Mouse (Mus musculus) midbrain, embryonic 16.5 days (tissue): ENCODE data around the gene Pfdn6. TPM values are rescaled to one million over a fixed set of nuclear protein-coding genes. Genes with fewer than 3 reads are reported as not detected.

Experiments
- ATAC-seq: fragments of 200-750 bp; cut with Nextera tagmentation; 2 replicates; pipeline ENCODE4 v1.8.0; 2017; ENCODE audit warnings: moderate TSS enrichment
- H3K27ac ChIP-seq: fragments of 300-500 bp; sonication (generic); 2 replicates; pipeline ENCODE4 v1.5.1; 2014; ENCODE audit warnings: mild to moderate bottlenecking, low read length, mixed read lengths
- H3K27me3 ChIP-seq: fragments of 300-500 bp; sonication (generic); 2 replicates; pipeline ENCODE4 v1.6.1; 2014; ENCODE audit warnings: low read depth, low read length, mixed read lengths; ENCODE audit not compliant: control insufficient read depth, insufficient read depth
- H3K36me3 ChIP-seq: fragments of 300-500 bp; sonication (generic); 2 replicates; pipeline ENCODE4 v1.6.1; 2014; ENCODE audit warnings: mild to moderate bottlenecking, low read length, moderate library complexity, mixed read lengths; ENCODE audit not compliant: control insufficient read depth, insufficient read depth
- H3K4me1 ChIP-seq: fragments of 300-500 bp; sonication (generic); 2 replicates; pipeline ENCODE4 v1.6.1; 2014; ENCODE audit warnings: mild to moderate bottlenecking, low read length, mixed read lengths; ENCODE audit not compliant: control insufficient read depth, insufficient read depth
- H3K4me2 ChIP-seq: fragments of 300-500 bp; sonication (generic); 2 replicates; pipeline ENCODE4 v1.6.1; 2014; ENCODE audit warnings: mild to moderate bottlenecking, low read length, mixed read lengths
- H3K4me3 ChIP-seq: fragments of 300-500 bp; sonication (generic); 2 replicates; pipeline ENCODE4 v1.5.1; 2014; ENCODE audit warnings: low read depth, mild to moderate bottlenecking, low read length, moderate library complexity, mixed read lengths
- H3K9ac ChIP-seq: fragments of 300-500 bp; sonication (generic); 2 replicates; pipeline ENCODE4 v1.6.1; 2014; ENCODE audit warnings: low read depth, low read length, mixed read lengths
- H3K9me3 ChIP-seq: fragments of 300-500 bp; sonication (generic); replicated peaks from 2 replicates; pipeline ENCODE4 v1.6.1; 2014; ENCODE audit warnings: mild to moderate bottlenecking, low read length, mixed read lengths; ENCODE audit not compliant: control insufficient read depth, poor library complexity, severe bottlenecking
- whole genome bisulfite sequencing: fragments of 180-500 bp; shearing (Covaris S2); extraction: QIAGEN DNeasy Blood & Tissue Kit; methylation state at CpG from one replicate; pipeline ENCODE4 v1.1.7; 2014; 5-methylcytosine and 5-hydroxymethylcytosine counted together
- polyA plus RNA-seq: library from polyadenylated mRNA; unstranded; fragments of >200 nt; fragmentation: Nextera tagmentation; extraction: Ambion mirVana; gene quantifications from 2 replicates; pipeline ENCODE4 v1.2.1, GENCODE M21; 2015

Gene Pfdn6
- polyA plus RNA-seq, 1 experiment from 2014 or later = 186 TPM

DNA sequence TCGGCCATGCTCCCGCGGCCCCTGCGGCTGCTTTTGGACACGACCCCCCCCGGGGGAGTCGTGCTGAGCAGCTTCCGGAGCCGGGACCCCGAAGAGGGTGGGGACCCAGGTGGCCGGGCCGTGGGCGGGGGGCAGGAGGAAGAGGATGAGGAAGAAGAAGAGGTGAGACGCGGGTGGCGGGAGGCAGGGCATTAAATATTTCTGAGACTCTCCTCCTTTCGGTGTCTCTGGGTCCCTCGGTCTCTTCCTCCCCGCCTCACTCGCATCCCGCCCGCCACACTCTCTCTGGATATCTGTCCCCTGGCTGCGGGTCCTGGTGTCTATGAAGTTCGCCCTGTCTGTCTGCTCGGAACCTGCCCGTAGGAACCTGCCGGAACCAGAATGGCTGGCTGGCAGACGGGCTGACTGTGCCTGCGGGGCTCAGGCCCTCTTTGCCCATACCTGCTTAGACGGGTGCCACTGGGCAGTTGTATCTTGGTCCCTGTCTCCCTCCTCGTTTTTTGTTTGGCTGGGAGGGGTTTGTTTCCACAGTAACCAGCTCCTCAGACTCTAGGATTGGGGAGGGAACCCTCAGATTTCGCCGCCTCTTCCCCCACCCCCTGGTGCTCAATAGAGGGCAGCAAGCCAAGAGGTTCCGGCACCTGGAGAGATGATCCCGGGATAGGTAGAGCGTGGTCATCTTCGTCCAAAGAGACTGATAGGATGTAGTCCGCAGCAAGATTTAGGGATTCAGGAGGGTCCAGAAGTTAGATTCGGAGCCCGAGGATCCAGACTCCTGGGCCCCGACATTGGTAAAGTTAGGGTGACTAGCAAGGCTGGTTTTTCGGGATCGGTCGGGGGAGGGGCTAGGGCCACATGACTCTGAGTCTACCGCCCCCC is 9.6 kb downstream of the Pfdn6 start:
- Histone ChIP-seq H3K4me2 (peak overlapping the region; percentile 99), H3K4me1 (peaks cover 17% of the 10 kb centered on the region), H3K27ac (peak overlapping the region; percentile 94), H3K9ac (peak overlapping the region; percentile 92), H3K36me3 (peaks cover 9% of the 10 kb centered on the region), H3K27me3 (no peaks in the 10 kb centered on the region), H3K9me3 (no peaks in the 10 kb centered on the region), H3K4me3 (peak overlapping the region; percentile 88)
- peak; percentile 22; the same call in 1 of the 2 replicates for ATAC-seq
- 0% methylated on average over 43 of the region's 45 CpGs for WGBS

- peak within 1 kb of the TSS; percentile 88 for H3K4me3 ChIP-seq
- peak within 1 kb of the TSS; percentile 94 for H3K27ac ChIP-seq
- no peaks in the 10 kb centered on the region for H3K9me3 ChIP-seq
- peak within 1 kb of the TSS; percentile 92 for H3K9ac ChIP-seq
- ATAC-seq = peak; percentile 84
- H3K36me3 ChIP-seq = peaks cover 5% of the 10 kb centered on the region
- WGBS = under 1% methylated on average over 69 of the region's 80 CpGs
- H3K4me2 ChIP-seq = peak within 1 kb of the TSS; percentile 99
- peaks cover 17% of the 10 kb centered on the region for H3K4me1 ChIP-seq
- no peaks in the 10 kb centered on the region for H3K27me3 ChIP-seq
These were observed 10.5 kb downstream of the Pfdn6 start, which contains the start of gene Rgl2 for GRCm38 (mm10) chr17:33929371-33930279. Gene Rgl2, plus strand, starts transcription at chr17:33929543.

DNA sequence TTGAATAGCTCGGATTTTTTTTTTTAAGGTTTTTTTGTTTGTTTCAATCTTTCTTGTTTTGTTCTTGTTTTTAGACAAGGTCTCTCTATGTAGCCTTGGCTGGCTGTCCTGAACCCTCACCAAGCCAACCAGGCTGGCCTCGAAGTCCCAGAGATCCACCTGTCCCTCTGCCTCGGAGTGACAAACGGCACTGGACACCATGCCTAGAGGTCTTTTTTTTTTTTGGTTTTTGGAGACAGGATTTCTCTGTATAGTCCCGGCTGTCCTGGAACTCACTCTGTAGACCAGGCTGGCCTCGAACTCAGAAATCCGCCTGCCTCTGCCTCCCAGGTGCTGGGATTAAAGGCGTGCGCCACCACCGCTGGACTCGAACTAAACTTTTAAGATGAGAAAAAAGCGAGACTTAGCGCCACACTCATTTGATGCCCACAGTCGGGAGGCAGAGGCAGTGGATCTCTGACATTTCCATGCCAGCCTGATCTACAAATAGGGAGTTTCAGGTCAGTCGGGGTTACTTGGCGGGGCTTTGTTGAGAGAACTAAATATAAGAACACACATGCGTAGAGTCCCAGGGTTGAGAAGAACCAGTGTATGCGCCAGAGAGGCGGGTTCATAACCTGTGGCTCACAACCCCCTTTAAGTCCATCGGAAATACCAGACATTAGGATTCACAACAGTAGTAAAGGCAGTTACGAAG is 11.7 kb downstream of the Pfdn6 start:
- Histone ChIP-seq H3K4me1 (peaks cover 17% of the 10 kb centered on the region), H3K27me3 (no peaks in the 10 kb centered on the region), H3K9me3 (no peaks in the 10 kb centered on the region), H3K4me2 (peak overlapping the region; percentile 99), H3K9ac (peak overlapping the region; percentile 92), H3K36me3 (peaks cover 5% of the 10 kb centered on the region), H3K27ac (no peak overlapping the region), H3K4me3 (peak overlapping the region; percentile 88)
- ATAC-seq = no peak
- 65% methylated on average over 21 of the region's 21 CpGs for WGBS

GRCm38 (mm10) chr17:33926207-33926932 is 13.8 kb downstream of the Pfdn6 start:
- no peaks in the 10 kb centered on the region for H3K9me3 ChIP-seq
- 80% methylated on average over 17 of the region's 17 CpGs for WGBS
- H3K4me2 ChIP-seq = no peak overlapping the region
- peaks cover 5% of the 10 kb centered on the region; the same call in 1 of the 2 replicates for H3K36me3 ChIP-seq
- no peak overlapping the region for H3K4me3 ChIP-seq
- peaks cover 17% of the 10 kb centered on the region for H3K4me1 ChIP-seq
- ATAC-seq = no peak
- no peak overlapping the region for H3K9ac ChIP-seq
- no peaks in the 10 kb centered on the region for H3K27me3 ChIP-seq
- H3K27ac ChIP-seq = no peak overlapping the region

DNA sequence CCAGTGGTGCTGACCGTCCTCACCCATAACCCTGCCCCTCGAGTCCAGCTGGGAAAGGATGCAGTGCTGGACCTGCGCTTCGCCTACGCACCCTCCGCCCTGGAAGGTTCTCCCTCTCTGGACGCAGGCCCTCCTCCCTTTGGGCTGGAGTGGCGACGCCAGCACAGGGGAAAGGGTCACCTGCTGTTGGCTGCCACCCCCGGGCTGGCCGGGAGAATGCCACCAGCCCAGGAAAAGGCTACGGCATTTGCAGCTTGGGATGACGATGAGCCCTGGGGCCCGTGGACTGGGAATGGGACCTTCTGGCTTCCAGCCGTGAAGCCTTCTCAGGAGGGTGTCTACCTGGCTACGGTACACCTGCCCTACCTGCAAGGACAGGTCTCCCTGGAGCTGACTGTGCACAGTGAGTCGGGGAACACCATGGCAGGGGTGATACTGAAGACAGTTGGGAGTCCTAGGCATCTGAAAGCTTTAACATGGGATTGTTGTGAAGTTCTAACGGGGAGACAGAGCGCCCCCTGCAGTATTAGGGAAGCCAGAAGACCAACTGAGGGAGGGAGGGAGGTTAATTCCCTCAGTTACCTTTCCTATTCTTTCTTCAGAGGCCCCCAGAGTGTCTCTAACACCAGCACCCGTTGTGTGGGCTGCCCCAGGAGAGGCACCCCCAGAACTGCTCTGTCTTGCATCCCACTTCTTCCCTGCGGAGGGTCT is 14.6 kb downstream of the Pfdn6 start:
- H3K36me3 ChIP-seq = peaks cover 5% of the 10 kb centered on the region; the same call in 1 of the 2 replicates
- WGBS = 85% methylated on average over 20 of the region's 21 CpGs
- peaks cover 10% of the 10 kb centered on the region for H3K4me1 ChIP-seq
- H3K4me2 ChIP-seq = no peak overlapping the region
- H3K27ac ChIP-seq = no peak overlapping the region
- H3K9ac ChIP-seq = no peak overlapping the region
- H3K4me3 ChIP-seq = no peak overlapping the region
- H3K9me3 ChIP-seq = no peaks in the 10 kb centered on the region
- no peaks in the 10 kb centered on the region for H3K27me3 ChIP-seq
- no peak for ATAC-seq

DNA sequence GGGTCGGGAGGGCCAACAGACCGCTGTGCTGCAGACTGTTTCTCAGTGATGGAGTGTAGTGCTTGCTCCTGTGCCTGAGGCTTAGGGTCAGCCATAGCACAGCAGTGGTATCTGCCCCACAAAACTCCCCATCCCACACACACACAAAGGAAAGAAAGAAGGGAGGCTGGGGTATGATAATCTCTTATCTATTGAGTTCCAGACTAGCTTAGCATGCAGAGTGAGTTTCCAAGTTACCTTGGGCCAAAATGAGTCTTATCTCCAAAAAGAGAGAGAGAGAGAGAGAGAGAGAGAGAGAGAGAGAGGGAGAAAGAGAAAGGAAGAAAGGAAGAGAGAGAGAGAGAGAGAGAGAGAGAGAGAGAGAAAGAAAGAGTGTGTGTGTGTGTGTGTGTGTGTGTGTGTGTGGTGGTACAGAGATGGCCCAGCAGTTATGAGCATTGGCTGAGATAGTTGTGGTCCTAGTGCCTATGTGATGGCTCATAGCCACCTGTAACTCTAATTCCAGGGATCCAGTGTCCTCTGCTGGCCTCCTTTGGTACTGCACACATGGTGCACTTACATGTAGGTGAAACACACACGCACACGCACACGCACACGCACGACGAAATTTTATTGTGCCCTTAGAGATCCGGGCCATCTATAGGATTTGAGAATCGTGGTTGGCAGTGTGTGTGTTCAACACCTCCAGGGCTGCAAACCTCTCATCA is 15.4 kb downstream of the Pfdn6 start:
- WGBS = 87% methylated on average over 10 of the region's 10 CpGs
- H3K4me2 ChIP-seq = no peak overlapping the region
- no peak overlapping the region for H3K27ac ChIP-seq
- H3K4me1 ChIP-seq = peaks cover 17% of the 10 kb centered on the region
- no peaks in the 10 kb centered on the region for H3K27me3 ChIP-seq
- ATAC-seq = no peak
- no peak overlapping the region for H3K4me3 ChIP-seq
- no peaks in the 10 kb centered on the region for H3K9me3 ChIP-seq
- peaks cover 5% of the 10 kb centered on the region; the same call in 1 of the 2 replicates for H3K36me3 ChIP-seq
- no peak overlapping the region for H3K9ac ChIP-seq

DNA sequence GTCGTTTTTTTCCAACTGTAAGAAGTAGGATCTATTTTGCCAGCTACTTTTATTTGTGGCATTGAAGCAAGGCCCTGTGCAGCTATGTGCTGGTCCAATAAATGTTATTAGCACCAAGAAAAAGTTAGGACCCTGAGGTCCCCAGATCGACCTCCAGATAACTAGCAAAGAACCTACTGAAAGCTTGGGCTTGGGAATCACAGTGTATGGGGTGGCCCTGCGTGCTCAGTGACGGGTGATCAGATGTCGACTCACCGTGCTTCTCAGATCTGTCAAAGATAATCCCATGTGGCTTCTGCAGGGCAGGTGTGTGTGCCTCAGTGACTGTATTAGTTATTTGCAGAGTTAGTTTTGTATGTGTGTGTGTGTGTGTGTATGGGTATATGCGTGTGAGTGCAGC is 18.8 kb downstream of the Pfdn6 start:
- Histone ChIP-seq H3K9ac (no peak overlapping the region), H3K9me3 (no peaks in the 10 kb centered on the region), H3K27me3 (peaks cover 2% of the 10 kb centered on the region; the same call in 1 of the 2 replicates), H3K4me2 (no peak overlapping the region), H3K36me3 (peaks cover 3% of the 10 kb centered on the region; the same call in 1 of the 2 replicates), H3K4me3 (no peak overlapping the region), H3K27ac (no peak overlapping the region), H3K4me1 (peaks cover 20% of the 10 kb centered on the region)
- no peak for ATAC-seq
- 90% methylated on average over 7 of the region's 7 CpGs for whole genome bisulfite sequencing
